Mouse (Mus musculus) MEL (cell line): ENCODE results near the gene Cd47.

Experiments
- CTCF ChIP-seq, 3 experiments: IDR thresholded peaks in 2 of 3; conservative IDR thresholded peaks in 1 of 3; 2 replicates each; pipeline ENCODE4 v1.5.1; 2011 to 2012; ENCODE audit warnings: low read length in 3 of 3, low read depth in 2 of 3, mild to moderate bottlenecking in 2 of 3, improper control_type of control experiment in 1 of 3, inconsistent platforms in 1 of 3, mixed read lengths in 1 of 3, moderate library complexity in 1 of 3; ENCODE audit not compliant: control insufficient read depth in 1 of 3, insufficient read depth in 1 of 3, poor library complexity in 1 of 3, severe bottlenecking in 1 of 3
- NELFE ChIP-seq: IDR thresholded peaks from 2 replicates; pipeline ENCODE4 v1.6.1; 2011; ENCODE audit warnings: low read depth, low read length, improper control_type of control experiment
- POLR2A ChIP-seq, 2 experiments: IDR thresholded peaks; 2 replicates each; pipeline ENCODE4 v1.6.1; 2011 to 2012; ENCODE audit warnings: low read length in 2 of 2, mild to moderate bottlenecking in 2 of 2, control low read depth in 1 of 2, improper control_type of control experiment in 1 of 2, low read depth in 1 of 2, moderate library complexity in 1 of 2; ENCODE audit not compliant: control insufficient read depth in 1 of 2, insufficient read depth in 1 of 2, poor library complexity in 1 of 2
- USF1 ChIP-seq: IDR thresholded peaks from 2 replicates; pipeline ENCODE4 v1.6.1; 2014; ENCODE audit warnings: low read depth, mild to moderate bottlenecking, inconsistent platforms, low read length, improper control_type of control experiment, moderate library complexity

- TF ChIP-seq POLR2A (IDR thresholded peaks at IDR 0.05; ENCODE audit: control insufficient read depth in 1 of 2, insufficient read depth in 1 of 2, low read depth in 1 of 2, low read length in 2 of 2, poor library complexity in 1 of 2) (no peak), USF1 (no peak), CTCF (IDR thresholded peaks at IDR 0.05 in 2 of 3, conservative IDR thresholded peaks at IDR 0.05 in 1 of 3; ENCODE audit: control insufficient read depth in 1 of 3, insufficient read depth in 1 of 3, low read depth in 2 of 3, low read length in 3 of 3, poor library complexity in 1 of 3, severe bottlenecking in 1 of 3) (no peak), NELFE (no peak)
Observed at GRCm38 (mm10) chr16:49936793-49937192, 136.5 kb downstream of the Cd47 start.
